Mouse (Mus musculus) embryonic fibroblast, embryonic 13.5 days (primary cell): Measurements from ENCODE around the gene Acsl6.

Experiments used
- CTCF ChIP-seq: IDR thresholded peaks from 2 replicates; pipeline ENCODE4 v1.5.1; 2011; ENCODE audit warnings: mild to moderate bottlenecking, control low read depth, low read length, moderate library complexity, borderline replicate concordance; ENCODE audit not compliant: insufficient read depth
- POLR2A ChIP-seq: IDR thresholded peaks from 2 replicates; pipeline ENCODE4 v1.6.1; 2011; ENCODE audit warnings: low read depth, mild to moderate bottlenecking, control low read depth, low read length, moderate library complexity

- TF ChIP-seq POLR2A (no peak), CTCF (no peak)
These were observed at the start of gene Acsl6 for GRCm38 (mm10) chr11:54303728-54304470.
